Mouse (Mus musculus): ENCODE data around the gene Atl2.

Atl2 gene

DNA sequence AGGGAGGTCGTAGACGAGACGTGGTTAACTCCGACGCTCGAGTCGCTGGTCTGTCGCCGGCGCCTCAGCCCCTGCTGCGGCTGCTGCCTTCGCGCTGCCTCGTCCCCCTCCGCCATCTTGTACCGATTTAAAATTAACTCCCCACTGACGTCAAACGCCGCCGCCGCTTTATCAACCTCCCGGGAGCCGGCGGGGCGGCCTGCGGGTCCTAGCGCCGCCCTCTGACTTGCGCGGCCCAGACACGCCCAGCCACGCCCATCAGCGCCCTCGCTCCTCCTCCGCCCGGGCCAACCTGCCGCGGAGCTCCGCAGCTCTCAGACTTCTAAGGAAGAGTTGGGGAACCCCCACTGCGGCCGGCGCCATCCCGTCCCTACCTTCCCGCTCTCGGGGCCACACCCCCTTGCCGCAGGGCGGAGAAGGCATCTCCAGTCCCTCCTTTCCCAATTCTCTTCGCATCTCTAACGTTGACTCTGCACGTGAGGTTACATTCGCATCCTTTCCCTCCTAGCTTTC, at the start of gene Atl2:
Gene Atl2 (minus strand): TSS at position 213 of the 513 bp plus-strand sequence.
- DNase-seq (ENCODE audit: low spot score): peak; percentile 96

DNA sequence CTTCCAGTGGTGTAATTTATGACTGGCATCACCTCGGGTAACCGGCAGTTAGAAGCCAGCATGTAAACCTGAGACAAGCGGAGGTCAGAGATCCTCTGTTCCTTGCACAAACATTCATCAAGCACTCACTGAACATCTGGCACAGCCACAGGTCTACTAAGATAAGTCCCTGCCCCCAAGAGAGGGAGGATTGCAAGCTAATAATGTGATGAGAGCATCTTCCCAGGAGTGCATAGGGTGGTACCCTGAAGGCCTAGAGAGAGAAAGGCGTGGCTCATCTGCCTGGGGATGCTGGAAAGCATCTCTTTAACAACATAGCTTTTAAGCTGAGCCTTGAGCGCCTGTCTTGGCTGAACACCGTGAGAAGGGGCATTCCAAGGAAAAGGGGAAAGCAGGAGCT, 48.9 kb upstream of the Atl2 start:
- DNase-seq (ENCODE audit: low spot score): no peak

DNA sequence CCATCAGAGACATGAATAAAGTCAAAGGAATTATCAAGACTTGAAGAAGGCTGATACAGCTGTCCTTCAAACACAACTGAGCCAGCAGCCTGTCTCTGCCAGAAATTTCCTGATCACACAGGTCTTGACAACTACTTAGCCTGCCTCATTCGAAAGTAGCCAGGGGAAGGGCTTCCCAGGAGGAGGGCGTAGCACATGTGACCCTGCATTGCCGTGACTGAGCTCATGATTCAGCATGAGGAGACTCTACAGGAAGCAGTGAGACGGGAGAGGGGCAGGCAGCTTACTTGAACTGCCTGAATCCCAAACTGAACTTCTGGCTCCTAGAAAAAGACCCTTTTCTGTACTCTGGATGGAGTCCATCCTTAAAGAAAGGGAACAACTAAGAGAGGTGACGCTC, 46.5 kb upstream of the Atl2 start:
- DNase-seq (ENCODE audit: low spot score): no peak

DNA sequence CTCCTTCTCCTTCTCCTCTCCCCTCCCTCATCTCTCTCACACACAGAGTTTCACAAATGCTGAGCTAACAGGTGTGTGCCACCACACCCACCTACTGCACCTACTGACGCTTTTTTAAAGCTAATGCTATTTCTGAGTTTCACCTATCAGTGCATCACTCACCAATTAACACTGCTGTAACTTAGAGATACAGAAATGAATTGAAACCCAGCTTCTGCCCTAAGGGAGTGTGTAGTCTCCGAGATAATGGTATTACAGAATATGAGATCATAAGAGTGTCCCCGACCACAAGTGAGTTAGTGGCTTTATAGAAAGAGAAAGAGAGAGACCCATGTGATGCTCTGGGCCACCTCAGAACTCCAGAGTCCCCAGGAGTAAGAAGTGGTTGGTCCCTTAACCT, 43.2 kb upstream of the Atl2 start:
- no peak for DNase-seq (ENCODE audit: low spot score)

DNA sequence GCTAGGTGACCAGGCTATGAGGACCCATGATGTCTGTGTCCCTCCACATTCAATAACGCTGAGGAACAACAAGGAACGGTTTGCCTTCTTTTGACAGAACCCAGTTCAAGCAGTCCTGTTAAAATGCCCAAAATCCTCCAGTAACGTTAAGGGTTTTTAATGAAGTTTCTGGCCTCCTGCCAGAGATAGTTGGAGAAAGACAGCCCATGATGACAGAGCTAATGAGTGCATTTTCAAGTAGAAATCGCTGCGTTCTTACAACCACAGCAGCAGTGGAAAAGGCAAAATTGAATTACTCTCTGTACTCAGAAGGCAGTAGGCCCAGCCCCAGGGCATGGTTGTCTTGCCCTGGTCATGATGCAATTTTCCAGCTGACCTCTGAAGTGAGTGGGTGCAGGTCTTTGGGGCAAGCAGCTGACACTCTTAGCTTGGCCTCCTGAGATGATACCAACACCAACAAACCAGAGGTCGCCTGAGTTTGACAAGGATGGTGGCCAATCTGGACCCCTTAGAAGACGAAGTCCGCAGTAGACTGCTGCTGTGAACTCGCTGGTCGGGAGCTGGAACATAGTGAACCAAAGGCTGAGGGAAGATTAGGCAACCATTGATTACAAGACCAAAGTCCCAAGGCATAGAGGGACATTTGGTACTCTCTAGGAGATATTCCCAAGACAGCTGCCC, 42.1 kb upstream of the Atl2 start:
- DNase-seq (ENCODE audit: low spot score): no peak

DNA sequence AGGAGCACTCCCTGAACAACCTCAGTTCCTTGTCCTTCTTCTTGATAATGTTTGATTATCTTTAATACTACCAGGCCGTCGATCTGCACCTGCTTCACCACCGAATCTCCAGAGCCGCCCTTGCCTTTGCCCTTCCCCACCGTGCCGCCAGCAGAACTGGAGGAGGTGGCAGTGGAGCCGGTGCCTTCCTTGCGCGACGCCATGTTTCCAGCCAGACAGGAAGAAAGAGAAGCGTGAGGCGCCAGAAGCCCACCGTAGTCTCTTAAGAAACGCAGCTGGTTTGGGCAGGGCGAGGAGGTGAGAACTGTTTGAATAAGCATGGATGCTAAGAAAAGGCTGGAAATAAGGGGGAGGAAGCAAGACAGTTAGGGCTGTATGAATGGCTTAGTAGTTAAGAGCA, 38.4 kb upstream of the Atl2 start:
- no peak for DNase-seq (ENCODE audit: low spot score)

DNA sequence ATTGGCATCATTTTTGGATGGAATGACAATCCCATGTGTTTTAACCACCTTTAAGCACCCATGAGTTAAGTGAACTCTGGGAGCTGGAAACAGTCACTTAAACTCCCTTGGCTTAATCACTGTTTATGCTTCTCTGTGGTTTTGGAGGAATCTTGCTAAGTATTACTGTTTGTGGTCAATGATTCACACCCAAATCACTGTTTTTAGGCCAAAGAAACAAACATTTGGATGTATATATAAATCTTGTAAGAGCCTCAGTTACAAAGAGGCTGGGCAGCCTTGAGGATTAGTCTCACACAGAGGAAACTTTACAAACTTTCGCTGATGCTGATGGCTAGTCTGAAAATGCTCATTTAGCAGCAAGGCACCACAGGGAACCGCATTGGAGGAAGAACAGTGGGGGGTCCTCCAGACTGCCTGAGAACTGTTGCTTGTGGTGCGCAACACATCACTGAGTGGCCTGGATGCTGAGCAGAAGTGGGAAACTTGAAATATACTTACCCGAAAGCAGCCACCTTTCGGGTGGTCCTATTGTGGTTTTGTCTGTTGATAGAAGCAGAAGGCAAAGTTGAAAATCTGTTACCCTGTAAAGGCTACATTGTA, 36.9 kb upstream of the Atl2 start:
- DNase-seq (ENCODE audit: low spot score): no peak

DNA sequence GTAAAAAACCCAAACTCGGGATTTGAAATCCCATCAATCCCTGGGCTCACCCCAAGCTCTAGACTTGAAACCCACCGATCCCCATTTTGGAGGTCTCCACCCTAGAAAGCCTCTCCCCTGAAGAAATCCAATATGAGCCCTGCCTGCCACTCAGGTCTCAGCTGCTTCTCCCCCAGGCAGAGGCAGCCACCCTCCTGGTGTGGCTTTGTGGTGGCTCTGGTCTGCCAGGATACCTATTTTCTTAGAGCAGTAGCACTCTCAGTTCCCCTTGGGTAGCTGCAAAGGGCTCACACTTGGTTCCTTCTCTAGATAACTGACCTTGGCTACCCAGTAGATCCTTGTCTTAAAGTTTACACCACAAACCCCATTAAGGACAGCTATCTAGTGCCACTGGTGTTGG, 31.2 kb upstream of the Atl2 start:
- no peak for DNase-seq (ENCODE audit: low spot score)

DNA sequence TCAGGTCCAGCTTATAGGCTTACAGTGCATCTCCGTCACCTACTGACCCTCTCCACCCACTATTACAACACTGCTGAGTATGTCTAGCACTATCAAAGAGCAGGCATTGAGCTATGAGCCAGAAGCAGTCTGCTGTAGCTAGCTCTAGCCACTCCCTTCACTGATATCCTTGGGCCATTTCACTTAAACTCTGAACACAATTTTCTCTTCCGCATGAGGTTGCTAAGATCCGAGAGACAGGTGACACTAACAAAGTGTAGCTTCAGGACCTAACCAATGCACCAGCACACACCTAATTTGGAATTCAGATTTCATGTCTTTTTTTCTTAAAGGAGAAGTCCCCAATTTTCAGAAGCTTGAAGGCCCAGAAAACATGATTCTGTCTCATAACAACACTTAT, 30.6 kb upstream of the Atl2 start:
- no peak for DNase-seq (ENCODE audit: low spot score)

DNA sequence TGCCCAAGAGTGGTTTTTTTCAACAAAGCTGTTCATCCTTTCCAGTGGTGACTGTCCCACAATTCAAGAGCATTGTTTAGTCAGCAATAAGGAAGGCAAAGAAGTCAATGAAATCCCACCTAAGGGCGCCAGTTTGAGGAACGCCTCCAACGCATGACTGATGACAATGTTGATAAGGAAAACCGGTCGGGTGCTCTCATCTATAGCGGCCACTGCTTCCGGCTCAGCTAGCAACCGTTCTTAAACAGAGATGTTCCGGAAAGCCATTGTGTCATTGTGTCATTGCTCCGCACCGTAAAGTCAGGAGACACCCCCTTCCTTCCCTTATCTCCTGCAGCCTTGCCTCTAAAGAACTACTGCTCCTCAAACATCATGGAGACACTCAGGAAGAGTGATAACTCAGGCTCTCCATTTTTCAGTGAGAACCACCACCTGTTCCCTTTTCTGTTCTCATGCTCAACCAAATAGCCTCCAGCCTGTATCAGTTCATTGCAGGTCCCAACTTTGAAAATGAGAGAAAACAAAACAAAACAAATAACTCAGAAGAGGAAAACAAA, 30.0 kb upstream of the Atl2 start:
- no peak for DNase-seq (ENCODE audit: low spot score)

DNA sequence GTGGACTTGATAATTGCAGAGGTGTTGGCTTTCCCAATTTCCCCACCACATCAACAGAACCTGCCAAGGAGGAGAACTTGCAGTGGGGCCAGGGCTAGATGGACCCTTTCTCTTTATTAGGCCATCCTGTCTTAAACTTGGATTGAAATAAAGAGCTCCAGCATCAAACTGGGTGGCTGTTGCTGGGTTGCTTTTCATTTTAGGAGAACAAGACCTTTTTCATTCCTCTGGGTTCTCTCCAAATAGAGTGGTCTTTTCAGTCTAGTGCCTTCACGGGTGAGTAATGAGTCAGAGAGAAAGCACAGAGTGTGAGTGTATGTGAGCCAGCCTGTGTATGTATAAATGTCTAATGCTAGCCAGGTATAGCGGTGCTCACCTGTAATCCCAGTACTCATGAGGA, 24.4 kb upstream of the Atl2 start:
- no peak for DNase-seq (ENCODE audit: low spot score)

DNA sequence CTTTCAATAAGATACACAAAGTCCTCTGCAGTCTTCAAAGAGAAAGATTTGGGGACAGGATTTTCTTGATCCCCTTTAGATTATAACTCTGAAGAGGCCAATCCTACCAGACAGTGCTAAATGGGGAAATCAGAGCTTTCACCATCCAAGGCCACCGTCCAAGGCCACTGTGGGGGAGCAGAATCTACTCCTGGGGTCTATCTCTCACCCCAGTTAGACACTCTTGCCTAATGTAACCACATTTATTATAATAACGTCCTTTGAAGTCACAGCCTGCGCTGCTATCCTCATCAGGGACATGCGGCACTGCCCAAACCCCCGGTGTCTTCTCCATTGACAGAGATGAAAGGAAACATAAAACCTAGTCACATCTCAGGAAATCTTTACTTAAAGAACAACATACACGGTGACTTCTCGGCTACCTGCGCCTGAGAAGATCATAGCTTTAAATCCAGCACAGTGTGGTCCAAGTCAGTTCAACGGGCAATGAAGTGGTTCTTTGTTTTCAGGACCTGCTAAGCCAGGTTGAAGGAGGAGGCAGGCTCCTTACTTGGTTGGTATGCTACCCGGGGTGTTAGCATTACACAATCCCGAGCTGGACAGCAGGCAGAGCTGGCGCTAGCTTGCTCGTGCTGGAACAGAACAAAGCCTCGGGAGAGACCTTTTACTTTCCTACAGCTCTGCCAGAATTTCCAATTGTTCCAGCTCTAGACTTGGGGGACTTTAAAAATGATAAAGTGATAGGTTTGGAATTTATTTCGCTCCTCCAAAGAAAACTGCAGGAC, 23.8 kb upstream of the Atl2 start:
- DNase-seq (ENCODE audit: low spot score): no peak

DNA sequence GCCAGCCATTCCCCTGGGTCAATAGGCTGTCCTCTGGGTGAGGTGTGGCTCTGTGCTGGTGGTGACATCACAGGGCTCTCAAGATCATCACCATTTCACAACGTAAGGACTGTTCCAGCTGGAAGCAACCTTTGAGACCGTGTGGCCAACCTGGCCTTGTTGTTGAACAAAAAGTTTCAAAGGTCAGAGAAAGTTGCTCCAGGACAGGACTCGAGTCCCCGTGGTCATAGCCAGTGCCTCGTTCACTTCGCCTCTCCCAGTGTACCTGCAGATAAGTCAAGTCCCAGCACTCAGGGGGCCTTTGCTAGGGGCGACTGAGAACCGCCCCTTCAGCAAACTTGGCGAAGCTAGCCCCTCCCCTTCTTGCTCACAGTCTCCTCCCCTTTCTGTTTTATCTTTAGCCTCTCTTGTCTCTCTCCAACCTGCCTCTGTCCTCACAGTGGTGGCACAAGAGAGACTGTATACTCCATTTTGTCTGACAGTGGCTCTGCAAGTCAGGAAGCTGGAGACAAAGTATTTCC, 22.6 kb upstream of the Atl2 start:
- no peak for DNase-seq (ENCODE audit: low spot score)

DNA sequence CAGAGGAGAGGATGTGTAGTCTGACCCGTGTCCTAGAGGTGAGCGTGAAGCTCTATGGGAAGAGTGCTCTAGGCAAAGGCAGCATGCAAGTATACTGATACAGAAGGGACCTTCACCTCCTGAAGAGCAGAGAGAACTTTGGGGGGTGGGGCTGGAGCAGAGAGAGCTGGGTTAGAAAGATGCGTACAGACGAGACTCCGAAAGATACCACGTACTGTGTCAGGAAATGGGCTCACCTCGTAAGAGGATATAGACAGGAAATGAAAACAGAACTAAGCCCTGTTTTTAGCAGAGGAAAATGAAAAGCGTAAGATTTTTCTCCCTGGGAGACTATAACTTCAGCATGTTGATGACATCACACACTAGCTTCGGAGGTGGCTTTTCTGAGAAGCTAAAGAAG, 21.1 kb upstream of the Atl2 start:
- peak; percentile 30 for DNase-seq (ENCODE audit: low spot score)

DNA sequence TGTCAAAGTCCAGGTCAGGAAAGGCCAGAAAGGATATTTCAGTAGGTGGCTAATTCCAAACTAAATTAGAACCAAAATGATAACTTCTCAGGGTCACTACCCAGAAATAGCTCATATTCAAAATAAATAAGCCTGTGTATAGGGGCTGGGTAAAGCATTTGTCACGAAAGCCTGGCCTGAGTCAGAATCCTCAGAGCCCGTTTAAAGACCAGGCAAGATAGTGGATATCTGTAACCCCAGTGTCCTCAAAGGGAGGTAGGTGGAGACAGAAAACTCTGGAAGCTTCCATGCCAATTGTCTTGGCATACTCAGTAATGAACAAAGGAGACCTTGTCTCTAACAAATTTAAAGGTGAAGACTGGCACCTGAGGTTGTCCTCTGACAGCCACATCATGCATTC, 16.3 kb upstream of the Atl2 start:
- DNase-seq (ENCODE audit: low spot score): no peak

DNA sequence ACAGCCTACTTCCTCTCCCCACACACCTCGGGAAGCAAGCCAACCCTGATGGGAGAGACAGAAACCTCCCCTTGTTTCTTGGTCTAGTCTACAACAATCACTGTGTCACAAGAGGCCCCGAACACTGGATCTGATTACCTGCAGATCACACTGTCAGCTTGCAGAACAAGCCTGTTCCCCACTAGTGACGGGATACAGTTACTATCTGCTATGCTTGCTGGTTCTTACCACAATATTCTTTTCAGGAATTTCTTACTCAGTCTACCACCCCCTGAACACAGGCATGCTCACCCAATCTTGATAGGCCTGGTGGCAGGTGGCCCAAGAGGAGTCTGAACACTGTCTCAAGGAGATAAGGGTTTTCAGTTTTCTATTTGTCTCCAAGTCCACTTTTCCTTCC, 15.8 kb upstream of the Atl2 start:
- no peak for DNase-seq (ENCODE audit: low spot score)

DNA sequence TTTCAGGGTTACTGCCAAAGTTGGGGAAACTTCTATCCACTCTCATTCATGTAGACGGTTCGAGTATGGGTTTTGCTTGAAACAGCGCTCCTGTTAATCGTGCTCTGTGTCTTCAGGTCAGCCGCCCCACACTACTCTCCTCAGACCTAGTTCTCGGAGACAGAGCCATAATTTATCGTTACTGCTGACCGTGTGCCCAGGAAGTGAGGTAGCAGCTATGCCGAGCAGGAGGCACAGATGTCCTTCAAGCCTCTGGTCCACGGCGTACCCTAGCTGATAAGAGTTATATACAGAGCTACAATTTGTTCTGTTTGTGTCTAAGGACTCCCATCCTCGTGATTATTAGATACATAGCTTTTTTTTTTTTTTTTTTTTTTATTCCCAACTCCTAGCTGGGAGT, 13.6 kb upstream of the Atl2 start:
- DNase-seq (ENCODE audit: low spot score): no peak

DNA sequence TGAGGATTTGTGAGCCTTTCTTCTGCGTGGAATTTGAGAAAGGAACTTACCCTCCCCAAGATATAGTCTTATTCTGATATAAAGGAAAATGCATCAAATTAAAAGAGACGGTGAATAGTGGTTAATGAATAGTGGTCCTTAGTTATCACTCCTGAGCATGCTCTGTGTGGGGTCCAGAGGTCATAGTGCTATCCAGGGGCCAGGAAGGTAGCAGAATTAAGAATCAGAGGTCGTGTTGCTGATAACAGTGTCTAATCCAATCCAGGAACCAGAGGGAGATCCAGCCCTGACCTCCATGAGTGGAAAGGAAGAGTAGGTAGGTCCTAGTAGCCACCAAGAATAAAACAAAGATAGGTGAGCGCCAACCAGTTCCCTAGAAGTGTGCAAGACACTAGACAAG, 11.8 kb upstream of the Atl2 start:
- DNase-seq (ENCODE audit: low spot score): no peak

DNA sequence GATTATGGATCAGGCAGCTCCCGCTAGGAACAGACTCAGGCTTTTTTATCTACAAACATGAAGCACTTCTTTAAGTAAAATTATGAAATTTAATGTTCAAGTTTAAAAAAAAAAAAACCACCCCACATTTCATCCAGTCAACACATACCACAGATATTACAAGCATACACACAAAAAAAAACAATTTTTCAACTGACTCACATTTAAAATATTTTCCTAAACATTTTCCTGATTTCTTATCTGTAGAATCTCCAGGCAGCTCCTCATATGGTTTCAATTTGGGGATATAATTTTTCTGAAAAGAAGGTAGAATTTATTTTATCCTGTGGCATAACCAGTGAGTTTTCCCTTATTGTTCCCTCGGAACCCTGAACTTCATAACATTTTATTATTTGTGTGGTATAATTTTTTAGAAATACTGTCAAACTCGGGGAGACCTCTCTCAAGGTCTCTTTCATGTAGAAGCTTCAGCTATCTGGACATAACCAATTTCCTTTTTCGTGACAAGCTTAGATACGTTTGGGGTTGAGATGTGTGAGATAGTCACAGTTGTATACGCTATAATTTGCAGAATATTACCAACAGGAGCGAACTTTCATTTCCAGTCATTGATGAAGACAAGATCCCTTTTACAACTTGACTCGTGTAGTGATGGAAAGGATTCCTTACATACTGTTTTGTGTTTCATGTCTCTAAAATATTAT, 11.0 kb upstream of the Atl2 start:
- no peak for DNase-seq (ENCODE audit: low spot score)

DNA sequence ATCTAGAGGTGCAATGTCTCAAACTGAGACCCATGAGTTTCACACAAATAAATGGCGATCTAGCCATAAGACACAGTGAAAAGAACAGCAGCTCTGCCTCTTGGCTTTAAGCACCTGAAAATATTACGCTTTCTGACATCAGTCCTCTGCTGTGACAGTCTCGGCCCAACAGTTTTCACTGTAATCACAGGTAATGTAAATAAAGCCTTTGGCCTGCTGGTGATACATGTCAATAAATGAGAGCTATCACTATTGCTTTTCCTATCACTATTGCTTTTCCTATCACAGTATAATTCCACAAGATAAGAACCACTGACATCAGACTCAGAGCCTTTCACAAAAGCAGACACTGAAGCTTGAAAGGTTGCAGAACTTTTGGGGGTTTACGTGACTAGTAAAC, 8.7 kb upstream of the Atl2 start:
- no peak for DNase-seq (ENCODE audit: low spot score)

DNA sequence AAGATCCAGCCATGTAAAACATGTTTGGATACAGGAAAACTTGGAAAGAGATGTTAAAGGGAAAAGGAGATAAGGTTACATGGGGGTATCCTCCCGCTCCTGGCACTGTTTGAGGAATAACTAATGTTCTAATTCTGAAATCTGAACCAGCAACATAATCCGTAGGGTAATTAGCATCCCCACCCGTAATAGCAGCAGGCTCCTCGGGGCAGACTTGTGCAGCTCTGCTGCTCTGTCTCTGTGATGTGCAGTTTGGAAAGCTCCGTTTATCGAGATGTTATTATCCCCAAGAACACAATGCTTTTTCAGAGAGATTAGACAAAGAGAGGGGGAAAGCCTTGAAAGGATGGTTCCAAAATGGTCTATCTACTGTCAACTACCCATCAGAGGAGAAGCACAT, 5.3 kb upstream of the Atl2 start:
- DNase-seq (ENCODE audit: low spot score): no peak

DNA sequence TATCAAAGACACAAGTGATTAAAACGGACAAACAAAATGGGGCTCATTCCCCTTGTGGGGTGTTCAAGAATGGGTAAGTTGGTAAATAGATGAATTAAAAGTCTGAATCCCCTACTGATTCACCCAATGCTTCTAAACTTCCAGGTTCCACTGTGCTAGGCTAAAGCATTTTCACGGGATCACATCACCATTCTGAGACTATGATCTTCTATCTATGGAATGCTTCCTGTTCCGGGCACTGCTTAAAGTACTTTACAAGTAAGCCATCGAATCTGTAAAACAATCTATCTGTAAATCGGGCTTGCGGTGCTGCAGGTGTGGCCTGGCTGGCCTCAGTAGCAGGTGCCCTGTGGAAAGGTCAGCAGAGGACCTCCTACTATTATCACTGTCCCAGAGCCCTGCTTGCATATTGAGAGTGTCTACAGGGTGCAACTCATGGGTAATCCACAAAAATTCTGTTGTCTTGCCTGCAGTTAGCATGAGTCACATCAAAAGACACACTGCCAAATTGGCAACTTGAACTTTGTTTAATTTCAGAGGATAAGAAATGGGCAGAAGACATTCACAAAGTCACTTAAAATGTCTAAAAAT, 2.3 kb upstream of the Atl2 start:
- no peak for DNase-seq (ENCODE audit: low spot score)

Measured in T-cell, adult 2 months (primary cell).